Mouse (Mus musculus) megakaryocyte, adult 5-6 weeks (primary cell): Measurements from ENCODE around the gene Nav2. TPM values are rescaled to one million over a fixed set of nuclear protein-coding genes. Genes with fewer than 3 reads are reported as not detected.

ENCODE experiments used
- ATAC-seq: 2 replicates; pipeline ENCODE4 v1.8.0; 2016; ENCODE audit warnings: mild to moderate bottlenecking, inconsistent platforms; ENCODE audit not compliant: poor library complexity, severe bottlenecking
- total RNA-seq, 2 experiments: library from RNA; stranded (forward) in 1 of 2; stranded (reverse) in 1 of 2; fragments of 153-499, 151-499 nt in 1 of 2; fragments of 221-1000, 200-1000 nt in 1 of 2; gene quantifications; 2 replicates each; pipeline versions ENCODE4 v1.2.3 to v1.2.4; 2015 to 2017

Nav2 gene
- total RNA-seq, 2 experiments from 2014 or later: 4.6 to 10.5 TPM

DNA sequence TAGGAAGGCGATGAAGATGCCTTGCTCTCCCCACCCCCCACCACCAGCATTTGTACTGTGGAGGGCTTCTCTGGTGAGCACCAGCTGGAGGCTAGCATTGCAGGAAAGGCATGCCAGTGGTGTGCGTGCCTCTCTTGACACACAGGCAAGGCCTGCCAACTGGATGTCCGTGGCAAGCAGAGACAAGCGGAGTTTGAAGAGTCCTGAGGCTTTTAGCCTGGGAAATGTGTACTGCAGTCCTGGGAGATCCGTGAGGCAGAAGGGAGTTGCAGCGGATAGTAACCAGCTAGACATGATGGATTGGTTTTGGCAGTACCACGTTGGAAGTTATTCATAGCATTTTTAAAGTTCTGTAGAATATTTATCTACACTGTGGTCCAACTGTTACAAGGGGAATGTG is 405.4 kb downstream of the Nav2 start:
- ATAC-seq: no peak

GRCm38 (mm10) chr7:49315033-49315432 is 406.5 kb downstream of the Nav2 start:
- no peak for ATAC-seq

DNA sequence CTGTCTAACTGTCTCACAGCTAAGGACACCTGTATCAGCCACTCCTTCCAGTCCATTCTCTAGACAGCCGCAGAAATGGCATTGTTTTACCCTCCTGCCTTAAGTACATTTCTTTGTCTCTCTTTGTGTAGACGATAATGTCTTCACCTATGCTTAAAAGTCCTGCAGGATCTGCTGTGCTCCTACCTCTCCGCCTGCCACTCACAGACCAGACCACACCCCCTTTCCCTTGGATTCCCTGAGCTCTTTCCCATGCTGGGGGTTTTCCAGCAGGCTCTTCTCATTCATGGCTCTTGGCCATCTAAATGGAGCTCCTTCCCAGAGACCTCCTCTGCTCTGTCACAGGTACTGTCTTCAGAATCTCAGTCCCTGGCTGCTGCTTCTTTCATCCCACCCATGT is 408.1 kb downstream of the Nav2 start:
- ATAC-seq: no peak

DNA sequence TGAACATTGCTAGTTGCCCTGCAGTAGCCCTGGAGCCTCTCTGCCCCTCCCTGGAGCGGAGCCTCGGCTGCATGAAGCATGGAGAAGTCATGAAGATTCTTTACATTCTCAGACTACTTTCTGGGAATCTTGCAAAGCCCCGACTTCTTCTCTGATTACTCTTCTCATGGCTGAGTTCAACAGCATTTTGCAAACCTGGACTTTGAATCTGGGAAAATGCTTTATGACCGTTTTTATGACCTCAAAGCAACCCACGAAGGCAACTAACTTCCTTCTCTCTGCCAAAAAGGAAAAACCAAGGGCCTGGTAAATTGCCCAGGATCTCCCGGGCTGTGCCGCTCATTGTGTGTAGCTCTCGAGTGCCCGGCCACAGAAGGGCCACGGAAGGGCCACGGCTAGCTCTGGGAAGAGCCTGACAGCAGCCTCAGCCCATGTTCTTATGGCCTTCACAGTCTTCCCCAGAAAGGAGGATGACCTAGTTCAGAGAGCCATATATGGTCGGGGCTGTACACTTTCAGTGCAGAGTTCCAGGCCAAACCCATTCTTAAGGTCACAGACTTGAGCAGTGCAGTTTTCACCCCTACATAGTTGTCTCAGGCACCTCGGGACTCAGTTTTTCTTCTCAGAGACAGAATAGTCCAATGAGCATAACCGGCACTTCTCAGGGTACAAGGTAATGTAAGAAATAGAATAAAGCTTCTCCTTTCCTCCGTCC is 409.8 kb downstream of the Nav2 start:
- no peak for ATAC-seq

DNA sequence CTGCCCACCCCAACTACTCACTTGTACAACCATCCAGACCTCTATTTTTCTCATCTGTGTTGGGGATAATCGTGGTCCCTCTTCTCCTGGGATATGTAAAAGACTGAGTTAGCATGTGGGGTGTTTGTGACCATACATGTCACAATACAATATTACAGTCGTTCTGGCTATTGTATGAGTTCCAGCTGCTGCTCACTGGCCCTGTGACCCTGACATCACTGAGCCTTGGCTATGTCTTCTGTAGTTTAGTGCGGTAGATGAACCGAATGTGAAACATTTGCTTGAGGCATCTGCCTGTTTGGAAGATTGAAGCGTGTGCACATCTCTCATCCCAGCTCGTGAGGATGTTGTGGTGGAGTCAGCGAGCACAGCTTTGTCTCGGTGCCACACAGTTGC is 410.4 kb downstream of the Nav2 start:
- no peak for ATAC-seq

GRCm38 (mm10) chr7:49319981-49320380 is 411.5 kb downstream of the Nav2 start:
- no peak for ATAC-seq

DNA sequence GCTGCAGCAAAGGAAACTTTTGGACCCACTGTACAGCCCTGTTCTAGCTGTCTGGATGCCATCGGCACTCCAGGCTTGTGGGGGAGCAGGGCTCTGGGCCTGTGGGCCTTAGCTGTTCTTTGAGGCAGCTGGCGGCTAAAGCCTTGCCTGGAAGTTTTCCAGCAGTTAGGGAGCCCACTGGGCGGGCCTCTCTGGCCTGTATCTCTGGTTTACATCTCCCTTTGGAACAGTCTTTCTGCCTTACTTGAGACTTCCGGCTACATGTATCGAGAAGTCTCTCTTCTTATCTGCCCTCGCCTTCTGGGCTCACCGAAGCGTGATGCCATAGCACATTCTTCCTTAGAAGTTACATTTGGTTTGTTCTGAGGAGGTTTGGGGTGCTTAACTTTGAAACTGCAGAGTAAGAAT is 412.6 kb downstream of the Nav2 start:
- peak; percentile 18; the same call in 1 of the 2 replicates for ATAC-seq

DNA sequence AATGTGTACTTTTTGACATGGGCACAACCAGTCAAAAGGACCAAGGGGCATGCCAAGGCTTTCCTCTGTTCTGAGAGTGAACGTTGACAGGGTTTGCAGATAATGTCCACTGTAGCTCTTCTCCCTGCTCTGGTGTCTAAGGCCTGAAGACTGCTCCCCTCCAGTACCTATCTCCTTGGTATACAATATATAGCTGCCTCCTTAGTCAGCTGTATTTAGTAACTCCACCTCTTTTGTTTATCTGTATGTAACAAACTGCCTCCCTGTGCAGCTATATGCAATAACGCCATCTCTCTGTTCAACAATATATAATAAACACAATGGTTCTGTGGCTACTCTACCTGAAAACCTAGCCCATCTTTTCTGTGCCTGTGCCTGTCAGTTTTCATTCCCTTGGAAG is 413.7 kb downstream of the Nav2 start:
- no peak for ATAC-seq

- ATAC-seq: no peak
Measured at GRCm38 (mm10) chr7:49324575-49324974, 416.1 kb downstream of the Nav2 start.

DNA sequence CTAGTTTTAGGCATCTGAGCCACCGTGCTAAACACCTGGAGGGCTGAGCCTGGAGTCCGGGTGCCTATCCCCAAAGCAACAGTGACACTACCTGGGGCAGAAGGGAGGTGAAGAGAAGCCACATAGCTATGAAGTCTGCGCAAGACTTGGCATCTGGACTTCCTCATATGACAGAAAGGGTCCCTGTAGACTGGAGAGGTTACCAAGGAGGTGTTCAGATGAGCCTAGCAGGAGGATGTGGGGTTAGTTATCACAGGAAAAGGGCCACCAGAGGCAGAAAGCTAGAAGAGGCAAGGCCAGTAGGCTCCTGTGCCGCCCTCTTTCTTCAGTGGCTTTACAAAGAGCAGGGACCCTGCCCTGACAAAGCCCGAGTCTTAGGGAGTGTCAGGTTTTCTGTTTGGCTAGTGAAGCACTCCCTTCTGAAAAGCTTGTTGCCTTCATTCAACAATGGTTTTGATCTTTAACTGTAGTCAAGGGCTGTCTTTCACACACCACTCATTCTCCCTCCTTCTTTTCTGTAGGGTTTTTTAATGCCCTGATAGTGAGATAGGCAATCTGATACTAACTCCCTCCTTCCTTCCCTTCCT is 417.7 kb downstream of the Nav2 start:
- no peak for ATAC-seq

DNA sequence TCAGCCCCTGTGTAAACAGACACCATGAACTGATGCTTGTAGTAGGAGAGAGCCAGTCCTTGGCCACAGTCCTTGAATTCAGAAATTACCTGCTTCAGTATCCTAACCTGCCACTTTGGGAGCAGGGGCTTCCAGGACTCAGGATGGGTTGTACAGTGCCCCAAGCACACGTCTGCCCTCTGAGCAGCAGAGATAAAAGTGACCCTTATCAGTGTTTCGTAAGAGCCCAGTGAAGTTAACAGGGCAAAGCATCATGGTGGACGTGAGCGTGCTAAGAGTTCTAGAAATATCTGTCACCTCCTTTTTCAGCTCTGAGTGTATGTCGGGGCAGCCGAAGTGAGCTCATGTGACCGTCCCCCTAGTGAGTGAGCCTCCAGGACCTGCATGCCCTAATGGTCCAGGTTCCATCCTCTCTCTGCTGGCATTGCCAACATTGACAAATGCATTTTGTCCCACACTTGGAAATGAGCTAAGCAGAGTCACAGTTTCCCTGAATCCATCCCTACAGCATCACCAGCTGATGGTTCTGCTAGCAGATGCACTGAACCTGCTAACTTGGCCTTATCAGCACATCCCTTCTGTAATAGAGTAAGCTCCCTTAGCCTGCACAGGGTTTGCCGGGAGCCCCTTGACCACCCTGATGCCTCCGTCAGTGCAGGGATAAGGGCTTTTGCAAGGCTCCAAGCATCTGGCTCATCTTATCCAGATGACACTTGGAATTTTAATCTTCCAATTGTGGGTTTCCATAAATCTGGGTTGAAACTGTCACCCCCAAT is 418.6 kb downstream of the Nav2 start:
- ATAC-seq: no peak

GRCm38 (mm10) chr7:49330181-49330580 is 421.7 kb downstream of the Nav2 start:
- ATAC-seq: no peak

DNA sequence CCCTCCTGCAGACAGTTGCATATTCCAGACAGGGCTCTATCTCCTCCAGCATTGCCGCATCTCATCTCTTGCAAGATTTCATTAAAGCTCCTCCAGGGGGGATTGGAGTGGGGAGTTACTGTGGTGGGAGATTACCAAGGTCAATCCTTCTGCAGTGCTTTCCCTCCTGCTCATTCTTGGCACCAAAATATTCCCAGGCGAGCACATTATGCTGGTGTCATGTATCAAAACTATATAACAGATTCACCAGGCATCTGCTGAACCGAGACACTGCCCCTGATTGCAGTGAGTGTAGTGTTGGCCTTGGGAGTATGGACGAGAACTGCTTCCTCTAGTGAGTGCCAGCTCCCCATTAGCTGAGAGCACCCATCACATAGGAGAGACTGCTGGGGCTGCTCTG is 423.4 kb downstream of the Nav2 start:
- no peak for ATAC-seq

- no peak for ATAC-seq
Measured at GRCm38 (mm10) chr7:49332644-49333043, 424.1 kb downstream of the Nav2 start.

GRCm38 (mm10) chr7:49334163-49334562 is 425.6 kb downstream of the Nav2 start:
- ATAC-seq: no peak

GRCm38 (mm10) chr7:49335056-49335455 is 426.5 kb downstream of the Nav2 start:
- ATAC-seq: peak; percentile 64

DNA sequence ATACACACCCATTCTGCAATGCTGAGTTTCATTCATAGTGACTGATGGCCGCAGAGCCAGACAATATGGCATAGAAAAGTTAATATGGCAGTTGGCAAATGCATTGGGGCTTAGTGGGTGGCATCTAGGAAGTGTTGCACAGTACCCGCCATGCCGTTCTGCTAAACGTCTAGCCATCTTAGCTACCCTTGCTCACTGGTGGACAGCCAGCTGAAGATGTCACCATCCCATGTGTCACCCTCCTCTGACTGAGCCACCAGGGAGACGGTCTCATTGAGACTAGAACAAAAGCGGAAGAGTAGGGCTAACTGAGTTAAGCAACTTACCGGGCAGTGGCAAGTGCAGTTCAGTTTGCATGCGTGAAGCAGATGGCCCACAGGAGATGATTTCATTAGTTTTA is 428.2 kb downstream of the Nav2 start:
- ATAC-seq: no peak

- ATAC-seq: no peak
Measured at GRCm38 (mm10) chr7:49337710-49338109, 429.2 kb downstream of the Nav2 start.

DNA sequence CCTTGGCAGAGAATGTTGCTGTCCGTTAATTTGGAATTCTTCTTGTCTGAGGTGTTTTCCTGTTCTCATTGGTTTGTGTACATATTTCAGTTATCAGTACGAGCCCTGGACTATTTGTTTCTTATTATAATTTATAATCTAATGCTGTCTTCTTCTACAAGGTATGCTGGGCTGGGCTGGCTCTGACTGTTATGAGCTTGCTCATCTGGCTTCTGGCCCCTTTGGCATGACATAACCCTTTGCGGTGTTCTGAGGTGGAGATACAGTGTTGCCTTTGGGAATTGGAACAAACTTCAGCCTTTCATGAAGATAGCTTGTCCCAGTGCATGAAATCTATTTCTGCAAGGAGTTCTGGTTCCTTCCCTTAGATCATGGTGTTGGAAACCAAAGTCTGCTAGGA is 431.4 kb downstream of the Nav2 start:
- ATAC-seq: no peak

- no peak for ATAC-seq
Measured at GRCm38 (mm10) chr7:49341151-49341918, 432.8 kb downstream of the Nav2 start.

- no peak for ATAC-seq
Measured at GRCm38 (mm10) chr7:49341919-49342529, 433.5 kb downstream of the Nav2 start.
